ENCODE assay signal across 9 mouse cellular contexts in the genomic region with DNA sequence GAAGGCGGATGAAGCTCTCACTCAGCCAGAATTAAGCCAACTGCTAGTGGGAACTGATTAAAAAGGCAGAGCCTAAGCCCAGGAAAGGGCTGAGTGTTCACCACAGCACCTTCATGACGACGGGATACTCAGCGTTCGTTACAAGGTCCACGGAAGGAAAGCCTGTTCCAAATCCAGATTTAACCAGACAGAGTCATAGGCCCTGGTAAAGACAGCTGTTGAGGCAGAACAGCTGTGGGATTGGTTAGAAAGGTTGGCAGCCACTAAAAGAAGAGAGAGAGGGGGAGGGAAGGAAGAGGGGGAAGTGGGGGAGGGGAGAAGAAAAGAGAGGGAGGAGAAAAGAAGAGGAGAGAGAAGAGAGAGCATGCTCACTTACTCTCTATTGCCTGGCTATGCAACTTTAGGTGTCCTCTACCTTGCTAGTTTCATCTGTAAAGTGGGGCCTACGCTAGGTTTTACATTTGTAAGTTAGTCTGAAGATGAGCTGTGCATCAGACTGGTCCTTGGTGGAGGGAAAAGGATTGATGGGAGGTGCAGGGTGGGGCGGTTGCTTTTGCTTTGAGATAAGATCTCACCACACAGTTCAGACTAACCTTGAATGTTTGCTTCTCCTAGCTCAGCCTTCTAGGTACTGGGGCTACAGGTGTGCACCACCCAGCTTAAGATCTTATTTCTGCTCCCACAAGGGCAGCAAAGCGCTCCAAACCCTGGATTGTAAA. TPM values are rescaled to one million over a fixed set of nuclear protein-coding genes. Genes with fewer than 3 reads are reported as not detected.
DNase-seq lines count a peak whose midpoint lies in the region; ATAC-seq lines count a peak whose summit lies in the region.
"Had no signal": no experiment of that assay in that cellular context is flagged by ENCODE, and none has a peak within 500 bp of the region (broad histone marks: within the 10 kb centered on the region; RNA-seq: fewer than 3 reads in every experiment).

No protein-coding gene starts in this region.

- no peak for ATAC-seq in heart, embryonic 13.5 days (ENCODE audit: extremely low read depth, insufficient number of reproducible peaks, low FRiP score, low TSS enrichment)
- 0 out of 2 replicates have a peak, but pooled peaks have one; percentile 11 for ATAC-seq in forebrain, embryonic 14.5 days
- ATAC-seq in limb, embryonic 15.5 days (ENCODE audit: insufficient number of reproducible peaks, low FRiP score, low TSS enrichment, low read depth) = no peak

- H3K9ac ChIP-seq in heart, embryonic 13.5 days = peak overlapping the region; percentile 17; the same call in 1 of the 2 replicates
- H3K9ac ChIP-seq in forebrain, embryonic 14.5 days (ENCODE audit: low read length) = no peak overlapping the region
- no peak overlapping the region for H3K9ac ChIP-seq in limb, embryonic 15.5 days

- H3K4me1 ChIP-seq in heart, embryonic 13.5 days = peaks cover 83% of the 10 kb centered on the region
- peaks cover 16% of the 10 kb centered on the region for H3K4me1 ChIP-seq in forebrain, embryonic 14.5 days (ENCODE audit: control insufficient read depth, insufficient read depth, low read length)
- H3K4me1 ChIP-seq in limb, embryonic 15.5 days = peaks cover 96% of the 10 kb centered on the region

- DNase-seq in heart, postnatal 4 days = no peak
- peak; percentile 87 for DNase-seq in CD4-positive helper T cell, adult 2 months (ENCODE audit: low read depth, low spot score)
- no peak for DNase-seq in forebrain, embryonic 14.5 days (ENCODE audit: low spot score)
- DNase-seq in left cerebral cortex, adult 18-20 months (ENCODE audit: low spot score in 2 of 2) = no peak
- no peak for DNase-seq in urinary bladder, postnatal 4 days (ENCODE audit: low spot score in 2 of 2)
- DNase-seq in cerebellum, postnatal 4 days (ENCODE audit: low spot score in 2 of 2) = no peak

- peaks cover 51% of the 10 kb centered on the region for H3K27me3 ChIP-seq in heart, embryonic 13.5 days (replicated peaks)
- no peaks in the 10 kb centered on the region for H3K27me3 ChIP-seq in forebrain, embryonic 14.5 days (replicated peaks; ENCODE audit: control insufficient read depth, insufficient read depth, low read length)
- H3K27me3 ChIP-seq in limb, embryonic 15.5 days = no peaks in the 10 kb centered on the region

- no peaks in the 10 kb centered on the region for H3K9me3 ChIP-seq in heart, embryonic 13.5 days
- H3K9me3 ChIP-seq in forebrain, embryonic 14.5 days (replicated peaks; ENCODE audit: control insufficient read depth, low read length) = no peaks in the 10 kb centered on the region
- no peaks in the 10 kb centered on the region for H3K9me3 ChIP-seq in limb, embryonic 15.5 days

- H3K36me3 ChIP-seq in heart, embryonic 13.5 days = no peaks in the 10 kb centered on the region
- no peaks in the 10 kb centered on the region for H3K36me3 ChIP-seq in forebrain, embryonic 14.5 days (ENCODE audit: control insufficient read depth, insufficient read depth, low read length)
- peaks cover 3% of the 10 kb centered on the region; the same call in 1 of the 2 replicates for H3K36me3 ChIP-seq in limb, embryonic 15.5 days

- H3K4me3 ChIP-seq in heart, embryonic 13.5 days = no peak overlapping the region
- no peak overlapping the region for H3K4me3 ChIP-seq in forebrain, embryonic 14.5 days (ENCODE audit: low read depth, low read length)
- H3K4me3 ChIP-seq in limb, embryonic 15.5 days = no peak overlapping the region

- no peak overlapping the region for H3K4me2 ChIP-seq in heart, embryonic 13.5 days
- H3K4me2 ChIP-seq in forebrain, embryonic 14.5 days (ENCODE audit: low read length) = no peak overlapping the region
- H3K4me2 ChIP-seq in limb, embryonic 15.5 days = no peak overlapping the region
- H3K4me2 ChIP-seq: midbrain, embryonic 11.5 days had no signal

- H3K27ac ChIP-seq in heart, embryonic 13.5 days (replicated peaks) = 0 out of 2 replicates have a peak overlapping the region, but pooled peaks have one; percentile 28
- H3K27ac ChIP-seq in forebrain, embryonic 14.5 days (ENCODE audit: low read depth, low read length) = no peak overlapping the region; the same call in 1 of the 2 replicates
- H3K27ac ChIP-seq in limb, embryonic 15.5 days = peak overlapping the region; percentile 79

- WGBS in heart, embryonic 13.5 days = 71% methylated on average over 9 of the region's 9 CpGs
- WGBS in forebrain, embryonic 14.5 days = 70% methylated on average over 9 of the region's 9 CpGs
- WGBS in limb, embryonic 15.5 days = 53% methylated on average over 9 of the region's 9 CpGs

RNA-seq across cellular contexts. Expression of gene Pdlim4, which starts 5.9 kb away (rescaled TPM):
- polyA plus RNA-seq in heart, embryonic 13.5 days (2015; fragmentation: Nextera tagmentation; extraction: Ambion mirVana) = 9.5 and 9.7 TPM in 2 replicates
- 10 to 100 TPM; 25.4 to 26.8 TPM for total RNA-seq in heart, postnatal 4 days (2021)
- 39.3 and 44.8 TPM in 2 replicates for polyA plus RNA-seq in forebrain, embryonic 14.5 days (2014; fragmentation: Nextera tagmentation; extraction: Ambion mirVana)
- 125 and 136 TPM in 2 replicates for polyA plus RNA-seq in limb, embryonic 15.5 days (2015; fragmentation: Nextera tagmentation; extraction: Ambion mirVana)
- 10 to 100 TPM; 13.5 to 14.5 TPM for total RNA-seq in left cerebral cortex, adult 18-20 months (2021)

RNA-seq across cellular contexts. Expression of gene Slc22a4, which starts 35.0 kb away (rescaled TPM):
- polyA plus RNA-seq in heart, embryonic 13.5 days (2015; fragmentation: Nextera tagmentation; extraction: Ambion mirVana) = 2.3 and 3.1 TPM in 2 replicates
- 1 to 10 TPM in 1 of 2 experiments, under 1 TPM in 1; 0.86 to 1.4 TPM for total RNA-seq in heart, postnatal 4 days (2021)
- polyA plus RNA-seq in forebrain, embryonic 14.5 days (2014; fragmentation: Nextera tagmentation; extraction: Ambion mirVana) = 1.1 TPM in 2 replicates
- polyA plus RNA-seq in limb, embryonic 15.5 days (2015; fragmentation: Nextera tagmentation; extraction: Ambion mirVana) = 6.9 and 7.9 TPM in 2 replicates
- total RNA-seq in left cerebral cortex, adult 18-20 months (2021) = 1 to 10 TPM; 6.7 to 7.1 TPM

RNA-seq across cellular contexts. Expression of gene P4ha2, which starts 37.0 kb away (rescaled TPM):
- polyA plus RNA-seq in heart, embryonic 13.5 days (2015; fragmentation: Nextera tagmentation; extraction: Ambion mirVana) = 44.7 and 51.5 TPM in 2 replicates
- total RNA-seq in heart, postnatal 4 days (2021) = 10 to 100 TPM; 24.6 to 28.1 TPM
- 4.9 and 7.2 TPM in 2 replicates for polyA plus RNA-seq in forebrain, embryonic 14.5 days (2014; fragmentation: Nextera tagmentation; extraction: Ambion mirVana)
- 132 and 149 TPM in 2 replicates for polyA plus RNA-seq in limb, embryonic 15.5 days (2015; fragmentation: Nextera tagmentation; extraction: Ambion mirVana)
- total RNA-seq in left cerebral cortex, adult 18-20 months (2021) = 10 to 100 TPM; 22.8 to 24.3 TPM
